Mouse (Mus musculus): ENCODE results near the gene Ptprg.

Gene Ptprg

DNA sequence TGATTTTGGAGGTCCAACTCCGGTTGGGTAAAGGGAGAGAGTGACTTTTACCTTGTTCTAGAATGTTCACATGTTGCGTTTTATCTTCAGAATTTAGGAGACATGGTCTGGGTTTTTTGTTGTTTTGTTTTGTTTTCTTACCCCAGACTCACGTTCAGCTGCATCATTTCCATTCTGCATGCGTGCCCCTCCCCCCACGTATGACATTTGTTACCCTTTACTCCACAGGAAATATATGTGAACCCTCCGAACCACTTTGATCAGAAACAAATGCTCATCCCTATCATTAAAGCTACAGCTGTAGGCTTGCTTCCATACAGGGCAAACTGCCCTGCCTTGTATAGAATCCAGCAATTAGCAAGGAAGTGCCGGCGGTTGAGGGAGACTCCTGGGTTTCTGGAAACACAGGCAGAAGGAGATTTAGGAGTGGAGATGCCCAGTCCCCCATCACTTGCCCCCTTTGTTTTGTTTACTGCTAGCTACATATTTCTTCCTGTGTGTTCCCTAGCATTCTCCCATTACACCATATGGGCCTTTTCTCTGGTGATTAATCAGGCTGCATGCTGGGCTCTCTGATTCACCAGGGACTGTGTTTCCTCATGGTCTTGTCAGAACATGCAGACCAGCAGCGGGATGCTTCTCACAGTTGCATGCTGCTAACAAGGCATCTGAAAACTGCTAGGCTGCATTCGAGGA is 130.2 kb downstream of the Ptprg start:
- DNase-seq (ENCODE audit: low spot score in 2 of 2), result no peak

DNA sequence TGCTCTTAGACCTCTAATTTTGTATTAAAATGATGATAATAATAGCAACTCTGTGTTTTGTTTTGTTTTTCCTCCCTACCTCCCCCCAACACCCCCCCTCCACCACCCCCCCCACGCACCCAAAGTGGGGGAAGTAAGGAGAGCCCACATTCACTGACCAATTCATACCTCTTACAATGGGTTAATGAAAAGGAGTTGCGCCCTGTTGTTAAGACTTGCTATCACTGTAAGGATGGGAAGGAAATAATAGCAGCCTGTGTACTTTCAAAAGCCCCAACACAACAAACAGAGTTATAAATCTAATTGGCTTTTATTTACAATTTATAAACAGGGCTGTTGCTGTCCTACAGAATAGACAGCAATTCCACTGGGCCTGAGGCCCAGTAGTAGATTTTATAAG is 130.8 kb downstream of the Ptprg start:
- no peak for DNase-seq (ENCODE audit: low spot score in 2 of 2)

DNA sequence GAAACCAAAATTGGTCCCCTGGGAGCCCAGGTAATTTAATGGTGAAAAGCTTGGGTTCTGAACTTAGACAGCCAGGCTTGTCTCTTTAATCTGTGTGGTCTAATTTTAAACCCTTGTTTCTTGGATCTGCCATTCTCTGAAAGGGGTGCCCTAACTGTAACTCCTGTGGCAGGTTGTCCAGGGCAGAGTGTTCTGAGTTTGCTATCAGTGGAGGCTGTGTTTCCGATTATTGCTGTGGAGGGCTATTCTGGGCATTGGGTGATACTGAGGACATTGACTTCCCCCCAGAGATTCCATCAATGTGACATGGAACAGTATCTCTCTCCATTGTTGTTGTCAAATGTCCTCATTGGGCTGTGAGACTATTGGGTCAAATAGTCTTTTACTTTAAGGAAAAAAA is 134.2 kb downstream of the Ptprg start:
- no peak for DNase-seq (ENCODE audit: low spot score in 2 of 2)

DNA sequence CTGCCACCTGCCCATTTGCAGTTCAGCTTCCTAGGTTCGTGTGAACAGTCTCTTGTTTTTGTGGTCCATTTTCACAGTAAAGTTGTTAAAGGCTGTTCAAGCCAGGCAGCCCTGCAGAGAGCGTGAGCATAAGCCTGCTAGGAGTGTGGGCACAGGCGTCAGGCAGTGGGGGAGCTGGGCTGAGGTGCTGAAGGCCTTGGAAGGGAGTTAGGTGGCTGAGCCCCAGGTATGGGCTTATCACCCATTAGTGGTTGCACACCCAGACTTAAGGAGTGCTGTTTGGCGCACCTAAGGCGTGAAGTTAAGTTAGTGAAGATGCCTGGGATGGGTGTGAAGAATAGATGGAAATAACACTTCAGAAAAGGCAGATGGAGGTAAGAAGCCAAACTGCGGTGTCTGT is 134.8 kb downstream of the Ptprg start:
- no peak for DNase-seq (ENCODE audit: low spot score in 2 of 2)

DNA sequence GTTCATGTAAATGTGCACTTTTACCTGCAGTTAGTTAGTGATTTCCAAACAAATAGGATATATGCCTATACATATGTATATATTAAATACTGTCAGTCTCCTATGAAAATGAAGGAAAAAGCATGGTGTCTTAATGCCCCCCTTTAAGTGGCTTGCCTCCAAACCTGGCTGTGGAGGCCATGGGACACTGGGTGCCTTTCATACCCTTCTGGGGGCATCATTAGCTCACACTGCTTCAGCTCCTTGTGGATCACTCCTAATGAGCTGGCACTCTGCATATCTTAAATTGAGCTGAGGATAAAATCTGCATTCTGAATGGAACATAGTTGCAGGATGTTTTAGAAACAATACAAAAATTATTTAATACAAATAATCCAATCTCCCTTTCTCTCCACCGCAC is 136.7 kb downstream of the Ptprg start:
- no peak for DNase-seq (ENCODE audit: low spot score in 2 of 2)

DNA sequence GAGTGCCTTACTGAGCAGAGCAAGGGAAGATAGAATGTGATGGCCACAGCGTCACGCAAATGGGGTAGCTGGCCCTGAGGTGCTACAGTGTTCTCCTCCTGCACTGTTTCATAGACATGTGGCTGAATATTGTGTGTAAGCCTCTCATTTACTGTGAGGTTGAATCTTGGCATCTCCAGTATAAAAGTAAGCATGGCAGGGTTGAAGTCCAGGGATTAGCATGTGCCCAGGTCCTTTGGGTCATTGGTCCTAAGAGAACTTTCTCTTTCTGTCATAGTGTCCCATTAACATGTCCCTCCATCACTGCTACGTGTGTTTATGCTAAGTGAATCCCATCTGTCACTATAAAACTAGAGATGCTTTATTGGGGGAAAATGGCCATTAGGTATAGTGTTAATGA is 138.2 kb downstream of the Ptprg start:
- DNase-seq (ENCODE audit: low spot score in 2 of 2), result no peak

DNA sequence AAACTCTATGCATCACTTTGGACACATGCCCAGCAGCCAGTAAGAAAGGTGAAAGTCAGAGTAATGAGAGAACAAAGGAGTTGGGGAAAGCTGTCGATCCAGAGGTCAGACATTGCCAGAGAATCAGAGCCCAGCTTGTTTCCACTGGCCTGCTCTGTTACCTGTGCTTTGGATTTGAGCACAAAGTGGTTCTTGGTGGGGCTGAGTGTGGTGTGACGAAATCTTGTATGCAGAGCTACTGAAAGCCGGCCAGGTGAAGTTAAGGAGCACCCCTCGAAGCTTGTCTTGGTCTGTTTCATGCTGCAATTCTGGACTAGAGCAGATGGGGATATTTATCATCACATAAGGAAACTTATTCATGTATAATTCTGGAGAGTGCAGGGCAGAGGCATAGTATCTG is 145.5 kb downstream of the Ptprg start:
- DNase-seq (ENCODE audit: low spot score in 2 of 2), result no peak

DNA sequence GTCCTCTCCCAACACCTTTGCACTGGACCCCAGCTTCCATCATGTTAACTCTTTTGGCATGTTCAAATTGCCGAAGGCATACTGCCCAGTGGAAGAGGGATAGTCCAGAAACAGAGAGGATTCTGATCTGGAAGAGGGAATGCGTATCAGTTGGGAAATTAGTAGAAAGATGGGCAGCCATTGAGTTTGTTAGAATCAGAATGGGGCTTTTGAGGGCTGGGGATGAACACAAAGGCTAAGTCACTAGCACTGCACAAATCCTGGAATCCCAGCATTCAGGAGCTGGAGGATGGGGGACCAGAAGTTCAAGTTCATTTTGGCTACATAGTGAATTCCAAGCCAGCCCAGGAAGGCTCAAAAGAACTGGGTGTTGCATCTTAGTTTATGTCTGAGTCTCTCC is 146.3 kb downstream of the Ptprg start:
- no peak for DNase-seq (ENCODE audit: low spot score in 2 of 2)

DNA sequence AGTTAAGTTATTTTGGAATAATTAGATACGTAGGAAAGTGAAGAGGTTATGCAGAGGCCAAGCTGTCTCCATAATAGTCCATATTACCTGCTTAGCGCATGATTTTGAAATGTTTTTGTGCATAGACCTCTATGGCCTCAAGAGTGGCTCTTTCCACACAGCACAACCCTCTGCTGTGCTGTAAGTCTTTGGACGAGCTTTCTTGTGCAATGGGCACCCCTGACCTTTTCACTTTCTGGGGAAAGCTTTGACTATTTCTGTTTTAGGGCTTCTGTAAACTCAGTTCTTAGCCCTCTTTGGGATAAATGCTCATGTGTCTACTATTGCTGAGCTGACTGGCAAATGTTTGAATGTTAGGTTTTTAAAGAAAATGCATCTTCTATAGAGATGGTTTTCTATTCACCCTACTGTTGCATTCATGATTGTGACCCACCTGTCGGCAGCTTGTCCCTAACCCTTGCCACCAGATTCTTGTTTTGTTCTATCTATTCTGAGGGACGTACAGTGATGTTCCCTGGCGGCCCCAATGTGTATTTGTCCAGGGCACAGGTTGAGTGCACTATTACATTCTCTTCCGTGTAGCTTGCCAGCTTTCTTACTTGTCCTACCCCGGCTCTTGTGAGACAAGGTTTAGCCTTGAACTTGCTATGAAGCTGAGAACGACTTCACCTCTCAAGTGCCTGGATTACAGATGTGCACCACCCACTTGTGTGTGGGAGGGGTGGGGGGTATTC is 148.4 kb downstream of the Ptprg start:
- DNase-seq (ENCODE audit: low spot score in 2 of 2), result no peak

DNA sequence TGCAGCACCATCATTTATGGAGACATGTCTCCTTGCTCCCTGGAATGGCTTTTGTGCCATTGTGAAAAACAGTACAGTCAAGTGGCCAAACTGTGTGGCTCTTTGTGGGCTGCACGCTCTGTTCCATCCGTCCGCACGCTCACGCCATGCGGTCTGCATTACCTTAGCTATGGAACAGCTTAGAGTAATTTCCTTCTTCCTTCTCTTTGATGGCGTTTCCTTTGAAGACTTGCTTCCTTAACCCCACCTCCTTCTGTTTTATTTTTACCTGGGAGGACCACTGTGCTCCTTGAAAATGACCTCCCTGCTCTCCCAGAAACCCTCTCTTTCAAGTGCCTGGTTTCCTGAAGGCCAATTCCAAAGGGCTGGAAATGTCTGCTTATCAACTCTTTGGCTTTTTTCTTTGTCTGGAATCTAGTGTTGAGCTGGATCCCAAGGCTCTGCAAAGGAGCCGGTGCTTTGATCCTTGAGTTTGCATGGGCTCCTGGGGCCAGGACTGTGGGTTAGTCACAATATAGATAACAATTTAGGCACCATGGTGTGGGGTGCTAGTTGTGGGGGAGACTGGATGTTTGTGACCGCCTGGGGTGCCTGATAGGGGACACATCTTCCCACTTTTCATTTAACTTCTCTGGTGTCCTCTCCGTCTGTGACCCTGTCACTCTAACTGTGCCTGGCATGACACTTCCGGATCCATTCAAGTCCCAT is 149.6 kb downstream of the Ptprg start:
- DNase-seq (ENCODE audit: low spot score in 2 of 2), result no peak

DNA sequence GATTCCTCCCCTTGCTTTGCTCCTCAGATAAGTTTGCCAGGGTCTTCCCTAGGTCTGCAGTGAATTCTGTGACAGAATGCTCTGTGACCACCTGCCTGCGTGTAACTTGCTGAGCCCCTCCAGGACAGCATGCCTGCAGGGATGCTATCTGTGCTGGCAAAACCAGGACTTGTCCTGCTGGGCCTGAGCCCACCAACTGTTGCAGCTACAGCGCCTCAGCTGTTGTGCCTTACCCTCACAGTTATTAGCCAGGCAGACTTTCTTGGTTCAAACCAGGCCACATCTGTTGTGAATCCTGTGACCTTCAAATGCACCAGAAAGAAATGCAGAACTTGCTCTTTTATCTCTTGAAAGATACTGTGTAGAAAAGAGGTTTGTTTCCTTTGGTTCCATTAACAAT is 151.5 kb downstream of the Ptprg start:
- DNase-seq (ENCODE audit: low spot score in 2 of 2), result no peak

DNA sequence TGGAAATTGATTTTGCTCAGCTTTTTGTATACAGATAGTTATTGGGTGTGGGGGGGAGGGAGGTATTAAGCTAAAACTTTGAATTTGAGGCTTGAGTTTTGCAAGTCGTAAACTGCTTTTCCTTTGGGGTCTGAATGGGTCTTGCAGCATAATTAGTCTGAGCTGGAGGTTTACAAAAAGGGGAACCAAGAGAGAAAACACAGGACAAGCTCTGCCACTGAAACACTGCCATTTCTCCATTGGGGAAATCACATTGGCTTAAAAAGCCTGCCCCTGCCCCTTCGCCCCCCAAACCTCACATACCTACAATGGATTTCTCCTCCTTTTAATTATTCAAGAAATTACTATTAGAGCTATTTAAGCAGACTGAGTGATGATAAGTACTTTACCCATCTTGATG is 156.0 kb downstream of the Ptprg start:
- DNase-seq (ENCODE audit: low spot score in 2 of 2), result no peak

DNA sequence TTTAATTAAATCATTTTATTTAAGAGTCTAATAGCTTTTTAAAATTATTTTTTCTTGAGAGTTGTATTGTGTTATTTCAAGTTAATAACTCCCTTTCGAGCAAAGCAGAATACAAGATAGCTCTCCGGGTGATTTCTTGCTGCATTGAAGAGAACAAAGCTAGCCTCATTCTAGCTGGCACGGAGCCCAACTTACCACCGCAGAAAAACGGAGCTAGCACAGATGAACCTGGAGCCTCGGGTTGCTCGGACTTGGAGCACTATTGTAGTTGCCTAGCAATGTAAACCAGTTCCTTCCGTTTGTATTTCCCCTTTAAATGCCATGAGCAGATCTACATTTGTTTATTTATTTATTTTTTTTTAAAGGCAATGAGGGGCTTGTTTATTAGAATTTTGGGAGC is 156.5 kb downstream of the Ptprg start:
- no peak for DNase-seq (ENCODE audit: low spot score in 2 of 2)

DNA sequence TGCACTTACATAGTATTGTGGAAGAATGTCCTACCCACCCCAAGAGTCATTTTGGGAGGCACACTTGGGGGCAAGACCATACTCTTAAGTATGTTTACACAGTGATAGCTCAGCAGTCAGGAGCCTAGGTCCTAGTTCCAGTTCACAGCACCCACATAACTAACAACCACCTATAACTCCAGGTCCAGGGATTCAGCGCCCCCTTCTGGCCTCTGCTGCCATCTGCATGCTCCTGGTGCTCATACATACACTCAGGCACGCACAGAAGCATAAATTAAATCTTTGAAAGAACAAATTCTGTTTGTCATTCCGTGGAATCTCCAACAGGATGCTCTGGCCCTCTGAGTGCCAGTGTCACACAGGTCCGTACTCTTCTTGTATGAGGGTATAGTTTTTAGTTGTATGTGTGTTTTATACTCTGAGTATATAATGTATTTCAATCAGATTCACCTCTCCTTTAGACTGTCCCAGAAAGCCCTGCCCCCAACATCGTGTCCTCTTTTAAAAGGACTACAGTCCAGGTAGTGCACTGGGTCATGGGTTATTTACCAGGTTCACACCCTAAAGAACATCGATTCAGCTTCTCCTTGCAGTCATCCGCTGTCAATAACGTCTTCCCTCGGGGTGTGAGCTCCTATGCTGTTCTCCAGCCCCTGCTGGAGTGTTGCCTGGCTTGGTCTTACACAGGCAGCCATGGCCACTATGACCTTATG is 157.2 kb downstream of the Ptprg start:
- no peak for DNase-seq (ENCODE audit: low spot score in 2 of 2)

DNA sequence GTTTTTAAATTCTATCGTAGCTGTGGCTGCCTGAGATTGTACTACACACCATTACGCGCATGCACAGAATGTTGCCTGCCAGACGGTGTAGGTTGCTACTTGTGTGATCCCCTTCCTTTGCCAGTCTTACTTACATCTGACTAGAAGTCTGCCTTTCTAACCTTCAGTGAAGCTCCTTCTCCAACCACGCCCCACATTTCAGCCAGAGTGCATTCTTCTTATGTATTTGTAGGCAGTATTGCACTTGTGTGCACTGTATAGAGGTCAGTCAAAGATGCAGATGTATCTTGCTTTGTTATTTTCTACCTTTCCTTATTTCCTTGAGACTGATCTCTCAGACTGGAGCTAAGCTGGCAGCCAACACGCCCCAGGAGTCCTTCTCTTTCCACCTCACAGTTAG is 158.8 kb downstream of the Ptprg start:
- no peak for DNase-seq (ENCODE audit: low spot score in 2 of 2)

DNA sequence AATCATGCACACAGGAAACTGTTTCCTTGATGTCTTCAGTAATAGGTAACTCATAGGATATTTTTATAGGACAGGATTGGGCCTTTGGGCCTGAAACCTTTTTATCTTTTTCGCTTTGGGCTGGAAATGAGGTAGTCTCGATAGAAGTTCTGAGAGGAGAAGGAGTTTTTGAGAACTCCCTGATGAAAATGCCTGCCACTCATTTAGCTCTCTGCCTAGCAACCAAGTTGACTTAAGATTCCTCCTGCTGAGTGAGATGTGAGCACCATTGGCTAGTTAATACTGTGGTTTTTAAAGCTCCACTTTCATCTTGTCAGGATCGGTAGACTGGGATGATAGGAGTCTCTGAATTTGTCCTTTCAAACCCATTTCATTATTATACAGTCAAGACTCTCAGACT is 162.9 kb downstream of the Ptprg start:
- DNase-seq (ENCODE audit: low spot score in 2 of 2), result no peak

DNA sequence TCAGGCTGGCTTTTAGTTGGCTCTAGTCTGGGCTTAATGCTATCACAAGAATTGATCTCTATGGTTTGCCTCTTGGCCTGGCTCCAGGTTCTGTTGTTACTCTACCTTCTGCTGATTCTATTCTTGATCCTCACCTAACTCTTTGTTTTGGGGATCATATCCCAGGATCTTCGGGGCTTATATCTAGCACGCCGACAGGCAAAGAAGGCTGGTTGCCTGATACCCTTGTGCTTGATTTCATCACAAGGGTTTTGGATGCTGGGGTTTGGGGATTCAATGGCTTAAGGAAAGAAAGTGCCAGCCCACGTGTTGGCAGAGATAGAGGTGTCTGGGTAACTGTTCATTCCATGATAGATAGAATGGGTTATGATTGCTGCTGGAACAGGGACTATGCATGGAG is 164.9 kb downstream of the Ptprg start:
- DNase-seq (ENCODE audit: low spot score in 2 of 2), result no peak

DNA sequence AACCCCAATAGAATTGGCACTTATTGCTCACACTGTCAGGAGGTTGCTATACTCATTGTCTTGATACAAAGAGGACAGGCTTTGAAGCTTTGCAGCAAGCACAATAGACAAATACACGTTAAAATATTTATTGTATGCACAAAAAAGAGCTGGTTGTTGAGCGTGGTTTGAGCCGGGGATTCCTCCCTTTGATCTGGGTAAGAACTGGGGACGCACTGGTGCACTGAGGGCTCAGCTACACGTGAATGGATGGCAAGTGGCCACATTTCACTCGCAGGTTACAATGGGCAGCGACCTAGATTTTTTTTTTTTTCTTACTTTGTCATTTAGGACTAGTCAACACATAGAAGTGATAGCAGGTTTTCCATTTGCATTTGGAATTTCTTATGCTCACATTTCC is 165.9 kb downstream of the Ptprg start:
- no peak for DNase-seq (ENCODE audit: low spot score in 2 of 2)

DNA sequence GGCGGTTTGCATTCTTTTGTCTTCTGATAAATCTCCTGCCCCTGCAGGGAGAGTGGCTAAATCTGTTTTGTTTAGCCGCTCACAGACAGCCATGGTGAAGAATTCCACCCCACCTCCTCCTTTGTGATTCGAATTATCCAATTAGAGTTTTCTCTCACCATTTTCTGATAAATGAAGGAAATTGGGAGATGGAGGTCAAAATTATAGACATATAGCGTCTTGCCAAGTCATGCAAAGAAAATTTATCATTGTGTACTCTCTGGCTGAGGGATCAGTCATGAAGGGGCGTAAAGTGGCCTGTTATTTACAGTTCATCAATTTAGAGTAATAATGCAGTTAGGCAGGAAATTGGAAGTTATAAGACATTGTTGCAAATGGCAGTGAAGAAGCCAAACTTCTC is 168.8 kb downstream of the Ptprg start:
- no peak for DNase-seq (ENCODE audit: low spot score in 2 of 2)

DNA sequence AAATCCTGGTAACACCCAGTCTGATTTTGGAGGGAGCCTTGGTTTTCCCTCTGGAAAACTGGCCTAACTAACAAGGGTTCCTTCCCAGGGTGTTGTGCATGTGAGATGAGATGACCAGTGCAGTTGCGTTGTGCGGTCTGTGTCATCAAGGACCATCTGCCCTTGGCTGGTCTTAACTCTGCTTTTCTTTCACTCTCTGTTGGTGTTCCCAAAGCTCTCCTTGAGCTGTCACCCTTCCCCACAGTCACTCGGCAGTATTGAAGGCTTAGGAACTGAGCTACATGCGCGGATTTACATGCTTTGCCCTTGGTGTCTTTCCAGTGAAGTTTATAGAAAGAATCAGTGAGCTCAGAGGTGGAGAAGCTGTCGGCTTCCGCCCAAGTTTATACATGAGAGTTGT is 170.5 kb downstream of the Ptprg start:
- DNase-seq (ENCODE audit: low spot score in 2 of 2), result no peak

DNA sequence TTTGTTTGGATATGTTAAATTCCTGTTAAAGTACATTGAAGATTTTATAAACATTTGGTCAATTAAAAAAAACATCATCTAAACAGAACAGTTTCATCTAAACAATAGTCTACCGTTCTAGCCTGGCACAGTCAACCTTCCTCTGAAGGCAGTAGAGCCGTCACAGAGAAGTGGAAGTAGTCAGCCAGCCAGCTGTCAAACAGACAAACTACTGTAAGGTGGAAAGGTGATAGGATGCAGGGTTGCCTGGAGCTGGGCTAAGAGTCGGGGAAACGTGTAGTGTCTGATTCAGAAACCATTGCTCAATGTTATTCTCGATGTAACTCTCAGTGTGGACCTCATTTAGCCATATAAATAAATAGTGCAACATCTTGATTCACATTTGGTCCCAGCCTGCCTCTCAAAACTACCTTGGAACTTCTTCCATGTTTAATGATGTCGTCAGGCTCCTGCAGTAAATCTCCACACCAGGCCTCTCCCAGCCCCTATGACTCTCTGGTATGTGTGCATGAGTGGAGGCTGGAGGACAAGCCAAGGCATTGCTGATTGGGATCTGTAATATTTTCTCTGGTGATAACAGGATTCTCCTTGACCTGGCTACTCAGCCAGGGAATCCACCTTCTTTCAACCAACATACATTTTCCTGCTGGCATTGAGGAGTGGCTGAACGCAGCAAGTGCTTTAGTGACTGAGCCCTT is 178.0 kb downstream of the Ptprg start:
- no peak for DNase-seq (ENCODE audit: low spot score in 2 of 2)

DNA sequence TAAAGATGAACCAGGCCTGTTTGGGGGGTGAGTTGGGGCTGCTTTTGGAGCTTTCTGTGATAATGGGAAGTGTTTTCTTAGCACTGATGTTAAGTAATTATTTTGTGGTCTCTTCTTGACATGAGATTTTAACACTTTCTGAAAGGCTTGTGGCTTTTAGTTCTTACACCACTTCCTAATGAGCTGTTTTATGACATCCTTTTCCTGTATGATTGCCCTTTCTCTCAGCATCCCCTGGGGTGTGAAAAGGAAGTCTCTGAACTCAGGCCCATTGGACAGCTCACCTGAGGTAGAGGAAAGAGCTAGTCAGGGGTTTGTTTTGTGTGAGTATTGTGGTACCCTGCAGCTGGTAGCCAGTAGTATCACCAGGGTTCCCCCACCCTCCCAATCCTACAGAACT is 179.0 kb downstream of the Ptprg start:
- DNase-seq (ENCODE audit: low spot score in 2 of 2), result no peak
